Mouse (Mus musculus): ENCODE measurements around the gene Acy3. TPM values are rescaled to one million over a fixed set of nuclear protein-coding genes. Genes with fewer than 3 reads are reported as not detected.

Gene Acy3
- polyA plus RNA-seq, 1 experiment from 2014 or later = 2.4 TPM

GRCm38 (mm10) chr19:3996747-3997146, 10.4 kb downstream of the Acy3 start:
- no peak overlapping the region; the same call in 1 of the 2 replicates for H3K9ac ChIP-seq
- H3K27ac ChIP-seq = no peak overlapping the region
- H3K4me2 ChIP-seq (replicated peaks) = no peak overlapping the region
- 82% methylated on average over 8 of the region's 8 CpGs for WGBS
- no peak for ATAC-seq (ENCODE audit: low FRiP score)
- H3K4me1 ChIP-seq = peaks cover 8% of the 10 kb centered on the region
- no peak overlapping the region for H3K4me3 ChIP-seq
- H3K36me3 ChIP-seq = no peaks in the 10 kb centered on the region
- H3K9me3 ChIP-seq (replicated peaks) = no peaks in the 10 kb centered on the region
- peaks cover 3% of the 10 kb centered on the region; the same call in 1 of the 2 replicates for H3K27me3 ChIP-seq

- Histone ChIP-seq H3K27ac (no peak overlapping the region), H3K4me2 (replicated peaks) (no peak overlapping the region), H3K9me3 (replicated peaks) (no peaks in the 10 kb centered on the region), H3K4me3 (no peak overlapping the region), H3K4me1 (peaks cover 8% of the 10 kb centered on the region), H3K36me3 (no peaks in the 10 kb centered on the region), H3K27me3 (peaks cover 3% of the 10 kb centered on the region; the same call in 1 of the 2 replicates), H3K9ac (no peak overlapping the region)
- 67% methylated on average over 8 of the region's 8 CpGs for WGBS
- no peak for ATAC-seq (ENCODE audit: low FRiP score)
These were observed 10.9 kb downstream of the Acy3 start for GRCm38 (mm10) chr19:3997231-3997630.

DNA sequence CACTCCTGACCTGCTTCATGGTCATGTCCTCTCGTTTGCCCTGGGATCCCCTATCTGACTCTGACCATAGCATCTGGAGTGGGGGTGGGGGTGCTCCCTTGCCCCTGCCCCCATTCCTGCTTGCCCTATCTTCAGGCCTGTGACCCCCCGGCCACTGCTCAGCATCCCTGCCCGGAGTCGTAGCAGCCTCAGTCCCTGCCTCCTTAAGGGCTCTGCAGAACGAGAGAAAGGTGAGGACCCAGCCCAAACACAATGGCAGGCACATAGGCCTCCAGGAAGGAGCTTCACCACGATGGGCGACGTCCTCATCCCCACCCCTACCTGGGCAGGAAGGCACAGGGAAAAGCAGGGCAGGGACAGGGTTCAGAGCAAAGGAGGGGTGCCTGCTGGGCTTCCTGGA, 12.0 kb downstream of the Acy3 start:
- H3K36me3 ChIP-seq = no peaks in the 10 kb centered on the region
- no peak overlapping the region for H3K4me2 ChIP-seq (replicated peaks)
- no peak overlapping the region for H3K27ac ChIP-seq
- H3K9ac ChIP-seq = no peak overlapping the region
- H3K9me3 ChIP-seq (replicated peaks) = no peaks in the 10 kb centered on the region
- H3K4me3 ChIP-seq = no peak overlapping the region
- 72% methylated on average over 8 of the region's 8 CpGs for WGBS
- peaks cover 8% of the 10 kb centered on the region for H3K4me1 ChIP-seq
- peaks cover 3% of the 10 kb centered on the region; the same call in 1 of the 2 replicates for H3K27me3 ChIP-seq
- no peak for ATAC-seq (ENCODE audit: low FRiP score)

- 87% methylated on average over 9 of the region's 9 CpGs for WGBS
- Histone ChIP-seq H3K27me3 (peaks cover 3% of the 10 kb centered on the region; the same call in 1 of the 2 replicates), H3K9me3 (replicated peaks) (no peaks in the 10 kb centered on the region), H3K27ac (no peak overlapping the region), H3K4me3 (0 out of 2 replicates have a peak overlapping the region, but pooled peaks have one; percentile 75), H3K36me3 (no peaks in the 10 kb centered on the region), H3K4me1 (peaks cover 8% of the 10 kb centered on the region), H3K4me2 (replicated peaks) (peak overlapping the region; percentile 91), H3K9ac (peak overlapping the region; percentile 87; the same call in 1 of the 2 replicates)
- no peak for ATAC-seq (ENCODE audit: low FRiP score)
These were observed 12.9 kb downstream of the Acy3 start for GRCm38 (mm10) chr19:3999121-3999730.

DNA sequence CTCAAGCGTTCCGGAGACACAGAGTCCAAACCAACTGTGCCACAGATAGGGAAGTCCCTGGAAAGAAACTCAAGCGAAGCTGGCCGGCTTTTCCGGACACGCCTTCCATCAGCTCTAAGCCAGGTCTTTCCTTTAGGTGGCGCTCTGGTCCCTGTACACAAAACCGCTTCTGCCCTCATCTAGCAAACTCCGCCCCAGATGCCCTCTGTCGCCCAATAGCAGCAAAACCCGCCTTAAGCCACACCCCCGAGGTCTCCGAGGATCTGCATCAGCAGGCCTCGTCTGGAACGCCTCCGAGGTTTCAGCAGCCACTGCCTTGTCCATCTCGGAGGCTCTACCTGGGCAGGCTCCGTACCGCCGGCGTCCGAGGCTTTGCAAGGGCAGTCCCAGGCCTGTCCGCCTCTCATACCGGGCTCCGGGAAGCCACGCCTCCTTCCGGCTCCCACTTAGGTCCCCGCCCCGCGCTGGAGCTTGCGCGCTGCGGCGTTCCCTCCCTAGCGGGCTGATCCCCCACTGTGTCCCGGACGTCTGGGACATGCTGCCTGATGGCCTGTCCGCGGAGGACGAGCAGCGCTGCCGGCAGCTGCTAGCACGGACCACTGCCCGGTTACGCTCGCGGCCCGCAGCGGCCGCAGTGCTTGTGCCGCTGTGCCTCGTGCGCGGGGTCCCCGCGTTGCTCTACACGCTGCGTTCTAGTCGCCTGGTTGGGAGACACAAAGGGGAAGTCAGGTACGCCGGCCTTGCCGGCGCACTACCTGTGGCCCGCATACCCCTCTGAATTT, 13.9 kb downstream of the Acy3 start, which contains the start of the genes Nudt8 and Gm49405:
Nudt8 (plus strand) TSS at position 462 of the 782 bp plus-strand sequence.
Gm49405 (plus strand) TSS at position 508 of the 782 bp plus-strand sequence.
- H3K9me3 ChIP-seq (replicated peaks) = no peaks in the 10 kb centered on the region
- H3K27ac ChIP-seq = peak within 1 kb of the TSS; percentile 98
- WGBS = under 1% methylated on average over 64 of the region's 64 CpGs
- ATAC-seq (ENCODE audit: low FRiP score) = peak; percentile 90
- H3K4me1 ChIP-seq = peaks cover 8% of the 10 kb centered on the region
- peak within 1 kb of the TSS; percentile 87 for H3K9ac ChIP-seq
- peak within 1 kb of the TSS; percentile 75 for H3K4me3 ChIP-seq
- peaks cover 3% of the 10 kb centered on the region; the same call in 1 of the 2 replicates for H3K27me3 ChIP-seq
- H3K4me2 ChIP-seq (replicated peaks) = peak within 1 kb of the TSS; percentile 91
- 0 out of 2 replicates have a peak, but pooled peaks cover 4% of the 10 kb centered on the region for H3K36me3 ChIP-seq

- Histone ChIP-seq H3K4me1 (peaks cover 8% of the 10 kb centered on the region), H3K27ac (peak overlapping the region; percentile 98), H3K4me2 (replicated peaks) (peak overlapping the region; percentile 91), H3K9ac (peak overlapping the region; percentile 87), H3K9me3 (replicated peaks) (no peaks in the 10 kb centered on the region), H3K4me3 (peak overlapping the region; percentile 75), H3K27me3 (peaks cover 3% of the 10 kb centered on the region; the same call in 1 of the 2 replicates), H3K36me3 (peaks cover 8% of the 10 kb centered on the region)
- peak; percentile 23 for ATAC-seq (ENCODE audit: low FRiP score)
- 20% methylated on average over 17 of the region's 17 CpGs for WGBS
These were observed 14.7 kb downstream of the Acy3 start for GRCm38 (mm10) chr19:4000949-4001525.

DNA sequence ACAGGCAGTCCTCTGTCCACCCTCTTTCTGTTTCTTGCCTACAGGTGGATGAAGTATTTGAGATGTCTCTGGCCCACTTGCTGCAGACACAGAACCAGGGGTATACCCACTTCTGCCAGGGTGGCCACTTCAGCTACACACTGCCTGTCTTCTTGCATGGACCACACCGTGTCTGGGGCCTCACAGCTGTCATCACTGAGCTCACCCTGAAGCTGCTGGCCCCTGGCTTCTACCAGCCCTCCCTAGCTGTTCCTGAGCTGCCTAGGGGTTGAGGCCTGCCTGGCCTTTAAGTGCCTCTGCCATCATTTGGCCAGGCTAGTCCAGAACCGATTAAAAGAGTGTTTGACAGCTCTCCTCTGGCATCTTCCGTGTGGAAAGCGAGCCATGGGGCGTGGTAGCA, 15.4 kb downstream of the Acy3 start:
- Histone ChIP-seq H3K4me3 (no peak overlapping the region), H3K27ac (no peak overlapping the region), H3K9me3 (replicated peaks) (no peaks in the 10 kb centered on the region), H3K4me1 (peaks cover 8% of the 10 kb centered on the region), H3K36me3 (peaks cover 15% of the 10 kb centered on the region), H3K9ac (peak overlapping the region; percentile 87; the same call in 1 of the 2 replicates), H3K27me3 (peaks cover 3% of the 10 kb centered on the region; the same call in 1 of the 2 replicates), H3K4me2 (replicated peaks) (peak overlapping the region; percentile 91; the same call in 1 of the 2 replicates)
- ATAC-seq (ENCODE audit: low FRiP score) = no peak
- 87% methylated on average over 5 of the region's 5 CpGs for WGBS

- no peaks in the 10 kb centered on the region for H3K9me3 ChIP-seq (replicated peaks)
- peaks cover 29% of the 10 kb centered on the region for H3K36me3 ChIP-seq
- peaks cover 8% of the 10 kb centered on the region for H3K4me1 ChIP-seq
- no peak for ATAC-seq (ENCODE audit: low FRiP score)
- H3K27ac ChIP-seq = no peak within 1 kb of the TSS
- H3K4me3 ChIP-seq = no peak within 1 kb of the TSS
- H3K9ac ChIP-seq = no peak within 1 kb of the TSS
- no peak within 1 kb of the TSS for H3K4me2 ChIP-seq (replicated peaks)
- H3K27me3 ChIP-seq = peaks cover 3% of the 10 kb centered on the region; the same call in 1 of the 2 replicates
- 86% methylated on average over 1 of the region's 1 CpGs for WGBS
These were observed 16.7 kb downstream of the Acy3 start, which contains the start of gene Doc2g for GRCm38 (mm10) chr19:4003112-4003511. Gene Doc2g, plus strand, starts transcription at chr19:4003313.

DNA sequence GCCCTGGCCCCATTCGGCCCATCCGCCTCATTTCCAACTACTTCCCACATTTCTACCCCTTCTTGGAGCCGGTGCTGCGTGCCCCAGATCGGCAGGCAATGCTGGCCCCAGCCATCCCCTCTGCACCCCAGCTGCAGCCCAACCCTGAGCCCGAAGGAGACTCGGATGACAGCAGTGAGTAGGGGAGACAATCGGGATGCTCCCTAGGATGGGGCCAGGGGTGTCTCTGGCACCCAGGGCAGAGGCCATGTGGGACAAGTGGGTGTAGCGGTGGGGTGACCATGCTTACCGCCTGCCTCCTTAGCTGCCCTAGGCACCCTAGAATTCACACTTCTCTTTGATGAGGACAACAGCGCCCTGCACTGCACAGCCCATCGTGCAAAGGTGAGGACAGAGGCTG, 17.3 kb downstream of the Acy3 start:
- no peak for ATAC-seq (ENCODE audit: low FRiP score)
- no peak overlapping the region for H3K27ac ChIP-seq
- peaks cover 34% of the 10 kb centered on the region for H3K36me3 ChIP-seq
- H3K27me3 ChIP-seq = peaks cover 3% of the 10 kb centered on the region; the same call in 1 of the 2 replicates
- H3K4me3 ChIP-seq = no peak overlapping the region
- 80% methylated on average over 12 of the region's 12 CpGs for WGBS
- peaks cover 8% of the 10 kb centered on the region for H3K4me1 ChIP-seq
- no peak overlapping the region for H3K9ac ChIP-seq
- H3K9me3 ChIP-seq (replicated peaks) = no peaks in the 10 kb centered on the region
- H3K4me2 ChIP-seq (replicated peaks) = no peak overlapping the region

GRCm38 (mm10) chr19:4004331-4004730, 18.0 kb downstream of the Acy3 start:
- Histone ChIP-seq H3K27ac (no peak overlapping the region), H3K36me3 (peaks cover 41% of the 10 kb centered on the region), H3K9me3 (replicated peaks) (no peaks in the 10 kb centered on the region), H3K4me1 (peaks cover 8% of the 10 kb centered on the region), H3K4me2 (replicated peaks) (no peak overlapping the region), H3K9ac (no peak overlapping the region), H3K4me3 (no peak overlapping the region), H3K27me3 (no peaks in the 10 kb centered on the region; the same call in 1 of the 2 replicates)
- ATAC-seq (ENCODE audit: low FRiP score) = no peak
- WGBS = 85% methylated on average over 15 of the region's 15 CpGs

DNA sequence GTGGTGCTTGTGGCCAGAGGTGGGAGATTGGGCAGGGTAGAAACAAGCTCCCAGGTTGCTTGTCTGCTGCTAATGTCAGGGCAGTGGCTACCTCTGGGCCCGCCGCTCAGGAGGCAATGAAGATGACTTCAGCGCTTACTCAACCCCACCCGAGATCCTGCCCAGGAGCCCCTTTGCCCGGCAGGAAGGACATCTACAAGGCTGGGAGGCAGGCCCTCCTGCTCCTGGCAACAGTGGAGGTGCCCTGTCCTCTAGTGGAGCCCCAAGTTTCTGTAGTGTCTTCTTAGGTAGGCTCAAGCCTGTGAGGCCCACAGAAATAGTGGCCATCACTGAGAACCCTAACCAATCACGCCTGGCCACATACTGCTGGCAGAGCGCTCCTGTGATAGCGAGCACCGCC, 18.7 kb downstream of the Acy3 start:
- H3K4me2 ChIP-seq (replicated peaks) = no peak overlapping the region
- peaks cover 48% of the 10 kb centered on the region for H3K36me3 ChIP-seq
- 88% methylated on average over 9 of the region's 9 CpGs for WGBS
- H3K4me3 ChIP-seq = no peak overlapping the region
- H3K4me1 ChIP-seq = peaks cover 8% of the 10 kb centered on the region
- ATAC-seq (ENCODE audit: low FRiP score) = no peak
- no peaks in the 10 kb centered on the region; the same call in 1 of the 2 replicates for H3K27me3 ChIP-seq
- H3K9me3 ChIP-seq (replicated peaks) = no peaks in the 10 kb centered on the region
- H3K9ac ChIP-seq = no peak overlapping the region
- H3K27ac ChIP-seq = no peak overlapping the region

DNA sequence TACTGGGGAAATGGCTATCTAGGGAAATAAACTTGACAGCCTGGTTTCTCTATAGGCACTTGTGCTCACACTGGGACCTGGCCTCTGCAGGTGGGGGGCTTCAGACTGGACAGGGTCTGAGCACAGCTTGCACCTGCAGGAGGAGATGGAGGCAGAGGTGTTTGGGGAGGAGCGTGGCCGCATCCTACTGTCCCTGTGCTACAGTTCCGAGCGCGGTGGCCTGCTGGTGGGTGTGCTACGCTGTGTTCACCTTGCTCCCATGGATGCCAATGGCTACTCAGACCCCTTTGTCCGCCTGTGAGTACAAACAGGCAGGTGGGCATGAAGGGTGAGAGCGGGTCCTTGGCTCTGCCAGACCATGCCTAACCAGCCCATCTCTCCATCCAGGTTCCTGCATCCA, 19.6 kb downstream of the Acy3 start:
- WGBS = 95% methylated on average over 8 of the region's 8 CpGs
- Histone ChIP-seq H3K27me3 (no peaks in the 10 kb centered on the region; the same call in 1 of the 2 replicates), H3K27ac (no peak overlapping the region), H3K4me1 (peaks cover 6% of the 10 kb centered on the region), H3K9ac (no peak overlapping the region), H3K9me3 (replicated peaks) (no peaks in the 10 kb centered on the region), H3K4me3 (no peak overlapping the region), H3K36me3 (peaks cover 50% of the 10 kb centered on the region), H3K4me2 (replicated peaks) (no peak overlapping the region)
- no peak for ATAC-seq (ENCODE audit: low FRiP score)

Data from hindbrain, embryonic 12.5 days (tissue).